Mouse (Mus musculus) embryonic facial prominence, embryonic 11.5 days (tissue): ENCODE measurements at regions not wholly inside any gene's neighbourhood (a gene's known extent, or its start where the extent isn't known, plus 50 kb on each side); places are given as distances from the start of the nearest gene placed in this dataset.

Source experiments
- ATAC-seq: fragments of 200-750 bp; cut with Nextera tagmentation; replicated peaks from 2 replicates; pipeline ENCODE4 v1.8.0; 2017; ENCODE audit warnings: low read depth; ENCODE audit not compliant: insufficient number of reproducible peaks, low FRiP score, low TSS enrichment
- DNase-seq: peaks from one replicate; pipeline ENCODE4 v3.0.0-alpha.2; 2015; ENCODE audit warnings: low spot score
- H3K27ac ChIP-seq: fragments of 300-500 bp; sonication (generic); replicated peaks from 2 replicates; pipeline ENCODE4 v1.5.1; 2014; ENCODE audit warnings: mild to moderate bottlenecking, low read depth, low read length, control low read depth
- H3K27me3 ChIP-seq: fragments of 300-500 bp; sonication (generic); 2 replicates; pipeline ENCODE4 v1.6.1; 2014; ENCODE audit warnings: mild to moderate bottlenecking, low read length, moderate library complexity, mixed read lengths; ENCODE audit not compliant: control insufficient read depth, insufficient read depth
- H3K36me3 ChIP-seq: fragments of 300-500 bp; sonication (generic); replicated peaks from 2 replicates; pipeline ENCODE4 v1.6.1; 2014; ENCODE audit warnings: low read depth, mild to moderate bottlenecking, low read length, moderate library complexity, mixed read lengths; ENCODE audit not compliant: control insufficient read depth, insufficient read depth
- H3K4me1 ChIP-seq: fragments of 300-500 bp; sonication (generic); 2 replicates; pipeline ENCODE4 v1.6.1; 2014; ENCODE audit warnings: low read length, mixed read lengths; ENCODE audit not compliant: control insufficient read depth, insufficient read depth
- H3K4me2 ChIP-seq: fragments of 300-500 bp; sonication (generic); 2 replicates; pipeline ENCODE4 v1.6.1; 2014; ENCODE audit warnings: low read depth, mild to moderate bottlenecking, control low read depth, low read length, moderate library complexity
- H3K4me3 ChIP-seq: fragments of 300-500 bp; sonication (generic); 2 replicates; pipeline ENCODE4 v1.5.1; 2014; ENCODE audit warnings: low read depth, low read length, control low read depth
- H3K9ac ChIP-seq: fragments of 300-500 bp; sonication (generic); replicated peaks from 2 replicates; pipeline ENCODE4 v1.6.1; 2014; ENCODE audit warnings: mild to moderate bottlenecking, control low read depth, low read length
- H3K9me3 ChIP-seq: fragments of 300-500 bp; sonication (generic); replicated peaks from 2 replicates; pipeline ENCODE4 v1.6.1; 2016; ENCODE audit warnings: mild to moderate bottlenecking, low read length, inconsistent platforms, mixed read lengths; ENCODE audit not compliant: control insufficient read depth
- WGBS: fragments of 180-500 bp; shearing (Covaris S2); extraction: QIAGEN DNeasy Blood & Tissue Kit; methylation state at CpG from one replicate; pipeline ENCODE4 v1.1.7; 2014; 5-methylcytosine and 5-hydroxymethylcytosine counted together

DNA sequence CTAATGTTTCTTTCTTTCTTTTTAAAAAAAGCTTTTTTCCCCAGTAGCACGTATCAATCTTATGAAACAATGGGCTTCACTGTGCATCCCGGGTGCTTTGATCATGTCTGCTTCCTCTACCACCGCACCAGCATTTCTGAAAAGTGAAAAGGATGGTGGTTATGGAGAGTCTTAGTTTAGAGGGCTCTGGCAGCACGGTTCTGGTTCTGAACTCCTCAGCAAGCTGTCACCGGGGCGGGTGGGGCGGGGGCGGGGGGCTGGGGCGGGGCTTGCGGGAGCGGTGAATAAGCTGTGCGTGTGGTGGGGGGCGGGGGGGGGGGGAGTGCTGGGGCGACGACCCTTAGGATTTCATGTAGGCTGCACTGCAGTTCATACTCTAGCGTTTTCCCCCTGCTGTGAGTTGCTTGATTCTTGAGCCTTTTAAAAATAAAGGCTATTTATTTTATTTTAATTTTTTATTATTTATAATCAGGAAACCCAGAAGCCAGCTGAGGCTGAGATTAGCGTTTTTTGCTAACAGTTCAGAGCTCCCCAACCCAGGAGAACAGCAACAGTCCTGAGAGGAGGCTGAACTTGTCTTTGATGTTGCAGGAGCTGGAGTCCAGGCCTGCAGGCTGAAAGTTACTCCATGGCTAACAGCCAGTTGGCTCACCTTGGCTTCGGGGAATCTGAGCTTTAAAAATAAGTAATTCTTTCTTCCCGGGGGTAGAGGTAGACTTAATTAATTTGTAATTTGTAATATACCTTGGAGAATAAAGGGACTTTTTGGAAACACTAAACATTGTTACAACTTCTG lies 59.2 kb upstream of the Tut7 start:
- H3K4me2 ChIP-seq, result no peak overlapping the region
- H3K4me3 ChIP-seq, result no peak overlapping the region
- H3K36me3 ChIP-seq, result no peaks in the 10 kb centered on the region
- no peak overlapping the region for H3K27ac ChIP-seq
- H3K4me1 ChIP-seq, result no peaks in the 10 kb centered on the region
- H3K9me3 ChIP-seq, result peaks cover 3% of the 10 kb centered on the region; the same call in 1 of the 2 replicates
- DNase-seq (no peak), ATAC-seq (no peak)
- 34% methylated on average over 19 of the region's 19 CpGs for WGBS
- no peak overlapping the region for H3K9ac ChIP-seq
- no peaks in the 10 kb centered on the region for H3K27me3 ChIP-seq

DNA sequence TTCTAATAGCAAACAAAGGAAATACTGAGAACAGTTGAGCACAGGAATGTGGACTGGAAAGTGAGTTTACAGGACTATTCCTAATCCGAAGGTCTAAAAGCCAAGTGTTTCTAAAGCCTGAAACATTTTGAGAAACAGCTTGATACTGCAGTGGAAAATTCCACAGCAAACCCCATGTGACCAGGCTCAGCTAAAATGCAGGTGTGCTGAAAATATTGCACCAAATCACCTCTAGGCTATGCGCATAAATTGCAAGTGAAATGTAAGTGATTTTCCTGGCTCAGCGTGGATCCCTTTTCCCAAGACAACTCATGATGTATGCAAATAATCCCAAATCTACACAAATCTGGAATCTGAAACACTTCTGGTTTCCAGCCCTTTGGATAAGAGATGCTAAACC lies 57.1 kb upstream of the Tut7 start:
- H3K9ac ChIP-seq, result no peak overlapping the region
- 77% methylated on average over 3 of the region's 3 CpGs for WGBS
- H3K9me3 ChIP-seq, result no peaks in the 10 kb centered on the region
- DNase-seq (peak; percentile 38), ATAC-seq (no peak)
- no peaks in the 10 kb centered on the region for H3K36me3 ChIP-seq
- H3K4me1 ChIP-seq, result no peaks in the 10 kb centered on the region
- H3K4me2 ChIP-seq, result no peak overlapping the region
- H3K4me3 ChIP-seq, result no peak overlapping the region
- H3K27me3 ChIP-seq, result no peaks in the 10 kb centered on the region
- H3K27ac ChIP-seq, result no peak overlapping the region

DNA sequence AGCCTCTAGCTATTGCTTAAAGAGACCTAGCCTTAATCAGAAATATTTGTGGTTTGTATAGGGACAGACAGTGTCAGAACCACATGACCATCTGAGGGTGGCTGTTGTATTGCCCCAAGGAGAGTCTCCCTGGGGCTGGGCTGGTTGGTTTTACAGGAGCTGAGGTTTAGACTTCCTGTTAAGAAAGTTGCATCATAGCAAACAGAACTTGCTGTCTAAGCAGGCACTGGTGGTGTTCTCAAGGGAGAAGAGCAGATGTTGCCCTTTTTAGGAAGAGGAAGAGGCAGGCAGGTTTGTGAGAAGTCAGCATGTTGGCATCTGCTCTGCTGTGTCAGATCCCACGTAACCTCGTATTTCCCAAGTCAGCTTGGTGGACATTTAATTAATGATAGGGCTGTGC lies 52.7 kb upstream of the Tut7 start:
- H3K36me3 ChIP-seq, result no peaks in the 10 kb centered on the region
- ATAC-seq, result no peak
- 51% methylated on average over 2 of the region's 2 CpGs for WGBS
- H3K9ac ChIP-seq, result no peak overlapping the region
- no peaks in the 10 kb centered on the region for H3K27me3 ChIP-seq
- no peak overlapping the region for H3K4me2 ChIP-seq
- no peaks in the 10 kb centered on the region for H3K9me3 ChIP-seq
- H3K4me3 ChIP-seq, result no peak overlapping the region
- H3K27ac ChIP-seq, result no peak overlapping the region
- DNase-seq, result no peak
- peaks cover 2% of the 10 kb centered on the region for H3K4me1 ChIP-seq

DNA sequence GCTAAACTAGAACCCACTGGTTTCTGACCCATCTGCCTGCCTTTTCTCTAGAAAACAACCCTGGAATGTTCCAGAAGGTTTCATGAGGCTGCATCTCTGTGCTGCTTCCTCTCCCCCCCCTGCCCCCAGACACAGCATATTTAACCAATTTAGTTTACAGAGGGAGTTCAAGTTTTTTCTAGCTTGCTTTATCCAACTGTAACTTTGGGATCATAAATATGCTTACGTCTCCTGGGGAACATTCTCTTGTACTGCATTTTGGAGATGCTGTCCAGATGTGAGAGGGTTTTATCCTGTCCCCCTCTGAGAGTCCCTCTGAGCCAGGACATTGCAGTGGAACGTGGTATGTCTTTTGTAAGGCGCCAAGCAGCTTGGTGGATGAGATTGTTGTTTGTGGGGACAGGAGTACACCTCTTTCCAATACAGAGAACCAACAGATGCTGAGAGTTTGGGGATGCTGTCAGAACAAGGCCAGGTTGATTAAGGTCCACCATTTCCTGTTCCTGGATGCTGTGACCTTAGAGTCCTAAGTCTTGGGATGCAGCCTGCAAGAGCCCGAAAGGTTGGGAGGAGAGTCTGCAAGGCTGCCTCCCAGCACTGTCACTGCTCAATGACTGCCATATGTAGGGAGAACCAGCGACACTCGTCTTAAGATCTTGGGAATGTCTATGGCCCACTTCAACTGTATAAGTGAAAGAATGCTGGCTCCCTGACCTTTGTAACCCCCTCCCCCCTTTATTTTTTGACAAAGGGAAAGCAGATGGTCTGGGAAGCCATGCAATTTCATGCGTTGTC lies 51.4 kb upstream of the Tut7 start:
- no peak overlapping the region for H3K27ac ChIP-seq
- peaks cover 2% of the 10 kb centered on the region for H3K4me1 ChIP-seq
- H3K4me2 ChIP-seq, result no peak overlapping the region
- H3K36me3 ChIP-seq, result no peaks in the 10 kb centered on the region
- ATAC-seq (no peak), DNase-seq (no peak)
- 43% methylated on average over 7 of the region's 7 CpGs for WGBS
- H3K9me3 ChIP-seq, result no peaks in the 10 kb centered on the region
- no peak overlapping the region for H3K4me3 ChIP-seq
- no peaks in the 10 kb centered on the region for H3K27me3 ChIP-seq
- H3K9ac ChIP-seq, result no peak overlapping the region
